Mouse (Mus musculus): ENCODE measurements around the gene Pagr1b. TPM values are rescaled to one million over a fixed set of nuclear protein-coding genes. Genes with fewer than 3 reads are reported as not detected.

Gene Pagr1b
- polyA plus RNA-seq, 1 experiment from 2014 or later: not detected

- 2% methylated on average over 39 of the region's 39 CpGs for WGBS
- H3K4me1 ChIP-seq (ENCODE audit: control insufficient read depth, insufficient read depth, low read length): peaks cover 57% of the 10 kb centered on the region
- H3K9me3 ChIP-seq (ENCODE audit: control insufficient read depth, low read depth, low read length): no peaks in the 10 kb centered on the region
- peak within 1 kb of the TSS; percentile 62 for H3K4me3 ChIP-seq (ENCODE audit: low read depth, low read length)
- H3K27ac ChIP-seq (ENCODE audit: low read length): peak within 1 kb of the TSS; percentile 97
- peak; percentile 76 for ATAC-seq (ENCODE audit: insufficient number of reproducible peaks, insufficient read depth, low FRiP score, low read depth)
- no peaks in the 10 kb centered on the region for H3K27me3 ChIP-seq (ENCODE audit: control insufficient read depth, insufficient read depth, low read length)
- peak within 1 kb of the TSS; percentile 68 for H3K9ac ChIP-seq (replicated peaks; ENCODE audit: low read depth, low read length)
- peak within 1 kb of the TSS; percentile 79 for H3K4me2 ChIP-seq (replicated peaks; ENCODE audit: low read depth, low read length)
- peaks cover 18% of the 10 kb centered on the region for H3K36me3 ChIP-seq (ENCODE audit: control insufficient read depth, insufficient read depth, low read length)
Observed at GRCm38 (mm10) chr7:127016971-127017949, 976 bp upstream of the Pagr1b start, which contains the start of gene Pagr1a. TSS of gene Pagr1a (minus strand) at chr7:127017352.

DNA sequence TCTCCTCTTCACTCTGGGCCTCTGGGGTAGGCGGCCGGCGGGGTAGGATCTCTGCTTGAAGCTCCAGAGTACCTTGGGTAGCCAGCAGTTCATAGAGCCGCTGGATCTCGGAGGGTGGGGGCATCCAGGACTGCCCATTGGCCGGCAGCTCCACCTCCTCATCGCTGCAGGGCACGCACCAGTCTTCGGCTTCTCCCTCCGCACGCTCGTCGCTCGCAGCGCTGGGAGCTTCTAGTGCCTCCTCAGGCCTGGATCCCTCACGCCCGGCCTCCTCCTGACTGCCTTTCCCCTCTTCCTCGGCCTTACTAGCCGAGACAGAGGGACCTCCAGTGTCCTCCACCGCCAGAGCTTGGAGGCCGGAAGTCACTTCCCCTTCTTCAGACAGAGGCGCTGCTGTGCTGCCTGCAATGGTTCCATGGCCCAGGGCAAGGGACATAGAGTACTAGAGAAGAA, 228 bp upstream of the Pagr1b start:
- H3K4me3 ChIP-seq (ENCODE audit: low read depth, low read length): peak overlapping the region; percentile 62
- peak; percentile 30 for ATAC-seq (ENCODE audit: insufficient number of reproducible peaks, insufficient read depth, low FRiP score, low read depth)
- peaks cover 13% of the 10 kb centered on the region for H3K36me3 ChIP-seq (ENCODE audit: control insufficient read depth, insufficient read depth, low read length)
- peak overlapping the region; percentile 79 for H3K4me2 ChIP-seq (replicated peaks; ENCODE audit: low read depth, low read length)
- H3K27ac ChIP-seq (ENCODE audit: low read length): peak overlapping the region; percentile 97
- WGBS: under 1% methylated on average over 22 of the region's 22 CpGs
- peaks cover 49% of the 10 kb centered on the region for H3K4me1 ChIP-seq (ENCODE audit: control insufficient read depth, insufficient read depth, low read length)
- H3K9ac ChIP-seq (replicated peaks; ENCODE audit: low read depth, low read length): peak overlapping the region; percentile 68
- H3K27me3 ChIP-seq (ENCODE audit: control insufficient read depth, insufficient read depth, low read length): no peaks in the 10 kb centered on the region
- no peaks in the 10 kb centered on the region for H3K9me3 ChIP-seq (ENCODE audit: control insufficient read depth, low read depth, low read length)

DNA sequence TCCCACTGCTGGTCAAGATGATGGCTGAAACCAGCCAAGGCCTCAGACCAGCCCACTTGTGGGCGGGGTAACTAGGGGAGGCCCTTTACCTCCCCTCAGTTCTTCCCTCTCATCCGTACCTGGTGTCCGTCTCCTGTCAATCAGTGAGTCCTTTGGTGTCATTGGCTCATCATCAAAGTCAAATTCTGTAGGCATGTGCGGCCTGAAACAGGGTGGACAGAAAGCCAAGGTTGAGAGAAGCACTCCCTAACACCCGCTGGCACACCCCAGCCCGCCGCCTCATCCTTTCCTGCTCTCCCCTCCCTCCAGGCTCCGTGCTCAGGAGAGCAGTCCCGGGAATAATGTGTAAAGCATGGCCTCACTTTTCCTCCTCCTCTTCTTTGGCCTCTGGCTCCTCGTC, 203 bp downstream of the Pagr1b start:
- Histone ChIP-seq H3K9me3 (ENCODE audit: control insufficient read depth, low read depth, low read length) (no peaks in the 10 kb centered on the region), H3K4me3 (ENCODE audit: low read depth, low read length) (peak overlapping the region; percentile 62), H3K4me1 (ENCODE audit: control insufficient read depth, insufficient read depth, low read length) (peaks cover 45% of the 10 kb centered on the region), H3K36me3 (ENCODE audit: control insufficient read depth, insufficient read depth, low read length) (peaks cover 12% of the 10 kb centered on the region), H3K27me3 (ENCODE audit: control insufficient read depth, insufficient read depth, low read length) (no peaks in the 10 kb centered on the region), H3K9ac (replicated peaks; ENCODE audit: low read depth, low read length) (peak overlapping the region; percentile 68), H3K27ac (ENCODE audit: low read length) (peak overlapping the region; percentile 97), H3K4me2 (replicated peaks; ENCODE audit: low read depth, low read length) (peak overlapping the region; percentile 79)
- WGBS: 2% methylated on average over 10 of the region's 10 CpGs
- ATAC-seq (ENCODE audit: insufficient number of reproducible peaks, insufficient read depth, low FRiP score, low read depth): no peak; the same call in 1 of the 2 replicates

GRCm38 (mm10) chr7:127014993-127015392, 1.3 kb downstream of the Pagr1b start:
- no peak for ATAC-seq (ENCODE audit: insufficient number of reproducible peaks, insufficient read depth, low FRiP score, low read depth)
- H3K9ac ChIP-seq (replicated peaks; ENCODE audit: low read depth, low read length): peak overlapping the region; percentile 15; the same call in 1 of the 2 replicates
- no peaks in the 10 kb centered on the region for H3K27me3 ChIP-seq (ENCODE audit: control insufficient read depth, insufficient read depth, low read length)
- 91% methylated on average over 12 of the region's 12 CpGs for WGBS
- no peak overlapping the region for H3K27ac ChIP-seq (ENCODE audit: low read length)
- H3K4me2 ChIP-seq (replicated peaks; ENCODE audit: low read depth, low read length): peak overlapping the region; percentile 43; the same call in 1 of the 2 replicates
- H3K4me3 ChIP-seq (ENCODE audit: low read depth, low read length): no peak overlapping the region
- peaks cover 12% of the 10 kb centered on the region for H3K36me3 ChIP-seq (ENCODE audit: control insufficient read depth, insufficient read depth, low read length)
- peaks cover 42% of the 10 kb centered on the region for H3K4me1 ChIP-seq (ENCODE audit: control insufficient read depth, insufficient read depth, low read length)
- H3K9me3 ChIP-seq (ENCODE audit: control insufficient read depth, low read depth, low read length): no peaks in the 10 kb centered on the region

GRCm38 (mm10) chr7:127014320-127014719, 2.0 kb downstream of the Pagr1b start, which contains the start of gene Mvp:
TSS of gene Mvp (minus strand) at chr7:127014621.
- WGBS: 26% methylated on average over 11 of the region's 11 CpGs
- H3K27me3 ChIP-seq (ENCODE audit: control insufficient read depth, insufficient read depth, low read length): no peaks in the 10 kb centered on the region
- peaks cover 12% of the 10 kb centered on the region for H3K36me3 ChIP-seq (ENCODE audit: control insufficient read depth, insufficient read depth, low read length)
- ATAC-seq (ENCODE audit: insufficient number of reproducible peaks, insufficient read depth, low FRiP score, low read depth): no peak
- peaks cover 38% of the 10 kb centered on the region for H3K4me1 ChIP-seq (ENCODE audit: control insufficient read depth, insufficient read depth, low read length)
- peak within 1 kb of the TSS; percentile 97; the same call in 1 of the 2 replicates for H3K27ac ChIP-seq (ENCODE audit: low read length)
- H3K4me2 ChIP-seq (replicated peaks; ENCODE audit: low read depth, low read length): peak within 1 kb of the TSS; percentile 79
- H3K9ac ChIP-seq (replicated peaks; ENCODE audit: low read depth, low read length): peak within 1 kb of the TSS; percentile 68
- H3K9me3 ChIP-seq (ENCODE audit: control insufficient read depth, low read depth, low read length): no peaks in the 10 kb centered on the region
- peak within 1 kb of the TSS; percentile 62 for H3K4me3 ChIP-seq (ENCODE audit: low read depth, low read length)

DNA sequence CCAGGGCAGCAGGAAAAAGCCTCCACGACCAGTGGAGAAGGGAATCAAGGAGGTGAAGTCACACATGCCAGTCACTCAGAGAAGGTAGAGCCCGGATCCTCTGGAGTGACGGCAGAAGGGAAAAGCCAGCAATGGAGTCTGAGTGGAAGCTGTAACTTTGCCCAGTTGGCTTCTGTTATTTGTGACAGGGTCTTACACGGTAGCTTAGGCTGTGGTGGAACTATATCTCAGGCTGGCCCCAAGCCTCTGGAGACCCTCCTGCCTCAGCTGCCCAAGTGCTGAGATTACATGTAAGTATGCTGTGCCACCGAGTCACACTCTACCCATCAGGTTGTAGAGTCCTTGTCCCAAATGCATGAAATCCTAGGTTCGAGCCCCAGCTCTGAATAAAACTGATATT, 2.9 kb downstream of the Pagr1b start:
- Histone ChIP-seq H3K9me3 (ENCODE audit: control insufficient read depth, low read depth, low read length) (no peaks in the 10 kb centered on the region), H3K4me3 (ENCODE audit: low read depth, low read length) (no peak overlapping the region), H3K27me3 (ENCODE audit: control insufficient read depth, insufficient read depth, low read length) (no peaks in the 10 kb centered on the region), H3K27ac (ENCODE audit: low read length) (no peak overlapping the region), H3K4me2 (replicated peaks; ENCODE audit: low read depth, low read length) (no peak overlapping the region), H3K9ac (replicated peaks; ENCODE audit: low read depth, low read length) (no peak overlapping the region), H3K4me1 (ENCODE audit: control insufficient read depth, insufficient read depth, low read length) (peaks cover 39% of the 10 kb centered on the region), H3K36me3 (ENCODE audit: control insufficient read depth, insufficient read depth, low read length) (peaks cover 12% of the 10 kb centered on the region)
- no peak for ATAC-seq (ENCODE audit: insufficient number of reproducible peaks, insufficient read depth, low FRiP score, low read depth)
- 92% methylated on average over 6 of the region's 6 CpGs for WGBS

DNA sequence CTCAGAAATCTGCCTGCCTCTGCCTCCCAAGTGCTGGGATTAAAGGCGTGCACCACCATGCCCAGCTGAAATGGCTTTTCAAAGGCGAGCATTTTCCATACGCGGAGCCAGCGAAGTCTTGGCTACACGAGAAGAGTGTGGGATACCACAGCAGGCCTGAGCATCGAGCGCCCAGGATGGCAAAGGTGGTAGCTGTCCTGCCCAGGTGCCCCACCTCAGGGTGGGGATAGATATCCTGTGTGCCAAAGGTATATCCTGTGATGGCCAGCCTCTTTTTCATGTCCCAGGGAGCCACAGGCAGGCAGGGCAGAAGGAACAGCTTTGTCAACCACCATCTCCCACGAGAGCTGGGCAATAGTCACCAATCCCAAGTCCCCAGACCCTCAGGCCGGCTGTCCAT, 3.4 kb downstream of the Pagr1b start:
- WGBS: 94% methylated on average over 10 of the region's 10 CpGs
- no peaks in the 10 kb centered on the region for H3K9me3 ChIP-seq (ENCODE audit: control insufficient read depth, low read depth, low read length)
- no peaks in the 10 kb centered on the region for H3K27me3 ChIP-seq (ENCODE audit: control insufficient read depth, insufficient read depth, low read length)
- H3K36me3 ChIP-seq (ENCODE audit: control insufficient read depth, insufficient read depth, low read length): peaks cover 12% of the 10 kb centered on the region
- no peak overlapping the region for H3K4me3 ChIP-seq (ENCODE audit: low read depth, low read length)
- peaks cover 38% of the 10 kb centered on the region for H3K4me1 ChIP-seq (ENCODE audit: control insufficient read depth, insufficient read depth, low read length)
- no peak overlapping the region for H3K9ac ChIP-seq (replicated peaks; ENCODE audit: low read depth, low read length)
- no peak overlapping the region for H3K4me2 ChIP-seq (replicated peaks; ENCODE audit: low read depth, low read length)
- no peak for ATAC-seq (ENCODE audit: insufficient number of reproducible peaks, insufficient read depth, low FRiP score, low read depth)
- H3K27ac ChIP-seq (ENCODE audit: low read length): no peak overlapping the region

DNA sequence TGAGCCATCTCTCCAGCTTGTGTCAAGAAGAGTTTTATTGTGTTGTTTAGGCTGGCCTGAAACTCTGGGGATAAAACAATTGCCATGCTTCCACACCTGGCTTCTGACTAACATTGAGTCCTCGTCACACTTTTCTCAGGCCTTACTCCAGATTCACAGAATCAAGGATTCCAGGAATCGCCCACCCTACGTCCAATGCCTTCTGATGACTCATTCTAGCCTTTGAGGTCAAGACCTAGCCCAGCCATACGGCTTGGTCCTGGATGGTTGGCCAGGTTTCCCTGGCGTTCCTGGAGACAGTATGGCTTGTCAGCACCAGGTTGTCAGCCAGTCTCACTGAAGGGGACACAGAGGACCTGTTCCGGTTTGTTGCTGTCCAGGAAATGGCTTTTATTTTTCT, 3.9 kb downstream of the Pagr1b start:
- H3K4me1 ChIP-seq (ENCODE audit: control insufficient read depth, insufficient read depth, low read length): peaks cover 37% of the 10 kb centered on the region
- H3K9me3 ChIP-seq (ENCODE audit: control insufficient read depth, low read depth, low read length): no peaks in the 10 kb centered on the region
- no peak overlapping the region for H3K27ac ChIP-seq (ENCODE audit: low read length)
- no peak overlapping the region for H3K9ac ChIP-seq (replicated peaks; ENCODE audit: low read depth, low read length)
- peaks cover 12% of the 10 kb centered on the region for H3K36me3 ChIP-seq (ENCODE audit: control insufficient read depth, insufficient read depth, low read length)
- ATAC-seq (ENCODE audit: insufficient number of reproducible peaks, insufficient read depth, low FRiP score, low read depth): no peak
- WGBS: 86% methylated on average over 6 of the region's 6 CpGs
- H3K4me3 ChIP-seq (ENCODE audit: low read depth, low read length): no peak overlapping the region
- H3K27me3 ChIP-seq (ENCODE audit: control insufficient read depth, insufficient read depth, low read length): no peaks in the 10 kb centered on the region
- H3K4me2 ChIP-seq (replicated peaks; ENCODE audit: low read depth, low read length): no peak overlapping the region
